Mouse (Mus musculus): ENCODE results near the gene Csnka2ip. TPM values are rescaled to one million over a fixed set of nuclear protein-coding genes. Genes with fewer than 3 reads are reported as not detected.

The Csnka2ip gene
- total RNA-seq (2022): 1 to 10 TPM; 2.1 to 3.5 (median 2.4) TPM

- no peak for DNase-seq (ENCODE audit: low spot score in 2 of 2)
Observed at GRCm38 (mm10) chr16:64602308-64602707, at the start of gene Csnka2ip. Gene Csnka2ip (minus strand): TSS chr16:64602408.

GRCm38 (mm10) chr16:64649594-64650290, 47.5 kb upstream of the Csnka2ip start:
- DNase-seq (ENCODE audit: low spot score in 2 of 2): no peak

GRCm38 (mm10) chr16:64647771-64648170, 45.6 kb upstream of the Csnka2ip start:
- no peak for DNase-seq (ENCODE audit: low spot score in 2 of 2)

GRCm38 (mm10) chr16:64635110-64635509, 32.9 kb upstream of the Csnka2ip start:
- DNase-seq (ENCODE audit: low spot score in 2 of 2): no peak

GRCm38 (mm10) chr16:64620116-64620515, 17.9 kb upstream of the Csnka2ip start:
- DNase-seq (ENCODE audit: low spot score in 2 of 2): no peak

- DNase-seq (ENCODE audit: low spot score in 2 of 2): no peak
Observed at GRCm38 (mm10) chr16:64614648-64615047, 12.4 kb upstream of the Csnka2ip start.

GRCm38 (mm10) chr16:64607793-64608192, 5.6 kb upstream of the Csnka2ip start:
- DNase-seq (ENCODE audit: low spot score in 2 of 2): no peak

- no peak for DNase-seq (ENCODE audit: low spot score in 2 of 2)
Observed at GRCm38 (mm10) chr16:64586825-64587224, 15.4 kb downstream of the Csnka2ip start.

- no peak for DNase-seq (ENCODE audit: low spot score in 2 of 2)
Observed at GRCm38 (mm10) chr16:64586262-64586619, 16.0 kb downstream of the Csnka2ip start.

GRCm38 (mm10) chr16:64585599-64586261, 16.5 kb downstream of the Csnka2ip start:
- no peak for DNase-seq (ENCODE audit: low spot score in 2 of 2)

- no peak for DNase-seq (ENCODE audit: low spot score in 2 of 2)
Observed at GRCm38 (mm10) chr16:64584591-64584990, 17.6 kb downstream of the Csnka2ip start.

- DNase-seq (ENCODE audit: low spot score in 2 of 2): no peak
Observed at GRCm38 (mm10) chr16:64583406-64583805, 18.8 kb downstream of the Csnka2ip start.

- no peak for DNase-seq (ENCODE audit: low spot score in 2 of 2)
Observed at GRCm38 (mm10) chr16:64569496-64569895, 32.7 kb downstream of the Csnka2ip start.

GRCm38 (mm10) chr16:64563081-64563480, 39.1 kb downstream of the Csnka2ip start:
- no peak for DNase-seq (ENCODE audit: low spot score in 2 of 2)

GRCm38 (mm10) chr16:64558518-64558917, 43.7 kb downstream of the Csnka2ip start:
- no peak for DNase-seq (ENCODE audit: low spot score in 2 of 2)

GRCm38 (mm10) chr16:64526883-64527282, 75.3 kb downstream of the Csnka2ip start:
- no peak for DNase-seq (ENCODE audit: low spot score in 2 of 2)

GRCm38 (mm10) chr16:64524051-64524645, 78.1 kb downstream of the Csnka2ip start:
- DNase-seq (ENCODE audit: low spot score in 2 of 2): no peak

GRCm38 (mm10) chr16:64513423-64513822, 88.8 kb downstream of the Csnka2ip start:
- no peak for DNase-seq (ENCODE audit: low spot score in 2 of 2)
